Mouse (Mus musculus) gastrocnemius, postnatal 36 days (tissue): Measurements from ENCODE around the gene Emb. TPM values are rescaled to one million over a fixed set of nuclear protein-coding genes. Genes with fewer than 3 reads are reported as not detected.
"Not testable (repeated sequence)": the region's sequence is repeated elsewhere in the genome, so short reads cannot be mapped to it uniquely, and the experiment has no call there.

Experiments
- DNase-seq, 2 experiments: peaks; one replicate each; pipeline ENCODE4 v3.0.0; 2022
- intact Hi-C: fragments of 180-260 bp; cut with DNase I; formaldehyde crosslinking; loops from one replicate; pipeline ENCODE4 v1.15.1; 2025
- long read RNA-seq, 2 experiments: library from polyadenylated mRNA; stranded (forward); transcript quantifications; one replicate each; pipeline ENCODE4 v2.0.0; 2021
- total RNA-seq, 2 experiments: library from RNA; stranded (reverse); gene quantifications; 2 replicates each; pipeline ENCODE4 v1.2.3; 2021

Gene Emb
- 10 to 100 TPM in 1 of 2 experiments, 1 to 10 TPM in 1; 8.0 to 11.1 TPM for total RNA-seq
- long read RNA-seq, experiment 1, transcript Emb-202 (1 exons, 2,136 nt): major isoform, 27 of 27 reads
- long read RNA-seq, experiment 1, partial matches to known transcripts: 0 of 27 reads
- long read RNA-seq, experiment 1, other reads (novel, unspliced or antisense): 0 of 27 reads
- long read RNA-seq, experiment 2, transcript Emb-202 (1 exons, 2,136 nt): major isoform, 25 of 28 reads
- long read RNA-seq, experiment 2, partial matches to known transcripts: 0 of 28 reads
- long read RNA-seq, experiment 2, other reads (novel, unspliced or antisense): 0 of 28 reads

DNA sequence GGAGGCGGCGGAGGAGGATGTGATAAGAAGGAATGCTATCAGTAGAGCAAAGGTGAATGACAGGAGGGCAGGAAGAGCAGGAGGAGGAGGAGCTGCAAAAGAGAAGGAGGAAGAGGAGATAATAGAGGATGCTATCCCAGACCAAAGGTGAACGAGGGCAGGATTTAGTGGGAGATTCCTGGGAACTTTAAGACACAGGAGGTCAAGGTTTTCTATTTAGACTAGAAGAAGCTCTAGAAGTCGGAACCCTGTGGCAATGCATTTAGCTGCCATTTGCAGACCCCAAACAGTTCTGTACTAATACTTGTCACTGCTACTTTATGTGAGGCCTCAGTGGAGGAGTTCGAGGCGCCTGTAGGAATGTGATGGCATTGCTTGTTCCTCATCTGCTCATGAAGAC is at the start of gene Emb:
Gene Emb, plus strand, starts transcription at position 301 of the 400 bp plus-strand sequence.
- DNase-seq: no peak
- intact Hi-C loops: no loop called here

DNA sequence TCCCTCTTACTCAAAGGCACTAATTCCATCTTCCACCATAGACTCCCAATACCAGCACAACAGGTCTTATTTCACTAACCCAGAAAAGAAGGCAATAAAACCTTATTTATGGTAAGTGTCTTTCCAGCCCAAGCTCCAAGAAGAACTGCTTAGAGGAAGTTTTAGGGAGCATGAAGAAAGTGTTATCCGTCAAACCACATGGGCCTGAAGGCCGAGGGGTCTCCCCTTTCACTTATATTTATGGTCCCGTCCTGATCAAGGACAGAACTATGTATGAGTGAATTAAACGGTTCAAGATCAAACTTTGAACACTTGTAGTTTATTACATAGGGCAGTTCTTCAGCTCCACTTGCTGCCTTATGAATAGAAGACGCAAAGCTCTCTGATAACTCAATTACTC is 44.4 kb upstream of the Emb start:
- DNase-seq: no peak

DNA sequence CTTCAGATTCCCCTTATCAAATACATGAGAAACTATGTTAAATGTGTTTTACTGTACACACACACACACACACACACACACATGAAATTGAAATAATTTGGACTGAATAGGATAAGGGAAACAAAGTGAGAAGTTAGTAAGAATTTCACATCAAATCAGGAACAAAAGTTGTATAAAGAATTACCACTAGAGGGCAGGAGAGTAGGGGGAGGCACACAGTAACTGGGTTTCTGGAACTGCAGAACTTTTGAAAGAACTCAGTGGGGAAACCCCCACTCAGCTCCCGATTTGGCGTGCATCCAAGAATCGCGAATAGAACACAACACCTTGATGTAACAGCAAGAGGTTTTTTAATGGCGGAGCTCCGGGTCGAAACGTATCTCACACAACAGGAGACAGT is 43.3 kb upstream of the Emb start:
- intact Hi-C loops: no loop called here
- DNase-seq: no peak

More for the DNA sequence above, 44.4 kb upstream of the Emb start:
- intact Hi-C loops: no loop called here

DNA sequence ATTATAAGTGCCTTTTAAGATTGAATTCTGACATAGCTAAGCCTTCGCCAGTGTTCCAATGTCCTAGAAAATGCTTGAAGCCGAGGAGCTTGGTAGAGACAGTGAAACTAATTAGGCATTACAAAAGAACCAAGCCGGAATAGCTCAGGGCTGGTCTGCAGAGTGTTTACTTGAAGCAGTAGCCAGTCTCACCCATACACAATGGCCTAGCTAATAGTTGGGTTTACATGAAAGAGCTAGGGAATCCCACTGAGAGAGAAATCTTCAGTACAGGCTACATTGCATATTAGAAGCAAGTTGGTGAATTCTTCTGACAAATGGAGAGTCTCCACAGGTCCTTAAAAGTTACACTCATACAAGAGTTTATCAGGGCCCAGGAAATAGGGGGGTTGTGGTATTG is 27.4 kb upstream of the Emb start:
- intact Hi-C loops, DNase-seq: not testable (repeated sequence)

- intact Hi-C loops: no loop called here
- DNase-seq: no peak
These were observed 25.0 kb upstream of the Emb start for GRCm38 (mm10) chr13:117183288-117183687.

- intact Hi-C loops: no loop called here
- DNase-seq: no peak
These were observed 23.0 kb upstream of the Emb start for GRCm38 (mm10) chr13:117185329-117185728.

- intact Hi-C loops: no loop called here
- no peak for DNase-seq
These were observed 16.2 kb upstream of the Emb start for GRCm38 (mm10) chr13:117192161-117192560.

DNA sequence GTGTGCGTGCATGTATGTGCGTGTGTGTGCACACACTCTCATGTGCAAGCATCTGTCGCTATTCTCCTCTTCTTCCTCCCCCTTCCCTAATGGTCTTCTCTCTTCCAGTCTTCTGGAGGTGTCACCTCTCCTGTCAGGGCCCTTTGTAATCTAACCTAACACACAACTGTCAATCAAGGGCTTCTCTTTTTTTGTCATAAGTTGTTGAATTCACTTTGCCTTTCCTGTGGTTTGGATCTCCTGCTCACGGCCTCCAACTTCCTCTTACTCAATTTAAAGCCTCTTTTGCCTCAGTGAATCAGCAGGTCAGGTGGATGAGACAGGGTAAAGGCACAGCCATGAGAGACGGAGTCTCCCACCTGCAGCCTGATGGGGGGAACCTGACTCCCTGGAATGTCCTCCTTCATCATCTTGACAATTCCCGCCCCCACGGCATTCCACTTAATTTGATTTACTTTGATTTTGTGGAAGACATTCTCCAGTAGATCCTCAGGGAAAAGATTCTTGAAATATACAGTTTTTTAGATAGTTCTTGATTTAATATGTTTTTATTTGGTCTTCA is 14.8 kb upstream of the Emb start:
- no peak for DNase-seq
- intact Hi-C loops: no loop called here

GRCm38 (mm10) chr13:117195569-117196495 is 12.5 kb upstream of the Emb start:
- intact Hi-C loops: no loop called here
- DNase-seq: no peak

DNA sequence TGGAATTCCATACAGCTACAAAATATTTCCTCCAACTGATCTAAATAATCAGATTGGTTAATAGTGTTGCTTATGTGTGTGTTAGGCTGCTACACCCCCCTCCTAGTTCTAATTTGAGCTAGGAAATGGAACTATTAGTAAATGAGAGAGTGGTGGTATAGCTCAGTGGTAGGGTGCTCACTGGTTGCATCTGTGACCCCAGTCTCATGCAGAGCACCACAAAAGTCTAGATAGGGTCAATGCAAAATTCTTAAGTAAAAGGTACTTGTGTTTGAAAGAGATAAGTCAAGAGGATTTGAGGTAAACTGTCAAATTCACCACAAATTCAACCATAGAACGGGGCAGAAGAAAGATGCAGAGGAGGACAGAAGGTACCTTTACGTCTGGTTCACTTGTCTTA is 10.7 kb upstream of the Emb start:
- no peak for DNase-seq
- intact Hi-C loops: no loop called here

GRCm38 (mm10) chr13:117198402-117199083 is 9.8 kb upstream of the Emb start:
- peak; percentile 45 to 58 for DNase-seq
- intact Hi-C loops: no loop called here

DNA sequence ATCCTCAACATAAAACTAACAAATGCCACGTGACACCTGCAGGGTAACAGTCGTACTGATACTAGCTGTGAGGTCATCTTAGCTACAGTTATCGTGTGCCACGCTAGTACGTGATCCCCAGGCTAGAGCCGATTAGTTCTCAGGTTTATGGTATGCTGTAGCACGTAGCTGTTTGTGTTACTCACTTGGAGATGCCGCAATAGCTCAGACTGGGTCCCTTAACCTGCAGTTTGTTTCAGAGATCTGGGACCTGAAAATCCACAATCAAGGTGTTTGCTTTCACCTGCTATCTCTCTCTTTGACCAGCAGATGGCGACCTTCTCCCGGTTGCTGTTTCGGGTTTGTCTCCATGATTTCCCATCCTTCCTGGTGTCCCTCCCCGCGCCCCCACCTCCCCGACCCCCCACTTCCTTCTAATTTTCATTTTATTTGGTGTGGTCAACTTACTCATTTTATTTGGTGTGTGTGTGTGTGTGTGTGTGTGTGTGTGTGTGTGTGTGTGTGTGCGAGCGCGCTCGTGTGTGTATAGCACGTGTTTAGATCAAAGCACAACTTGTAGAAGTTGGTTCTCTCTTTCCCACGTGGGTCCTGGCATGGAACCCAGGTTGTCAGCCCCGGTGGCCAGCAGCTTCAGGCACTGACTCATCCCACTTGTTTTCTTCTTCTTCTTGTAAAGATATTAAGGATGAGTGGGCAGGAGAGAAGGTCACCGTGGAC is 5.4 kb upstream of the Emb start:
- DNase-seq: no peak

DNA sequence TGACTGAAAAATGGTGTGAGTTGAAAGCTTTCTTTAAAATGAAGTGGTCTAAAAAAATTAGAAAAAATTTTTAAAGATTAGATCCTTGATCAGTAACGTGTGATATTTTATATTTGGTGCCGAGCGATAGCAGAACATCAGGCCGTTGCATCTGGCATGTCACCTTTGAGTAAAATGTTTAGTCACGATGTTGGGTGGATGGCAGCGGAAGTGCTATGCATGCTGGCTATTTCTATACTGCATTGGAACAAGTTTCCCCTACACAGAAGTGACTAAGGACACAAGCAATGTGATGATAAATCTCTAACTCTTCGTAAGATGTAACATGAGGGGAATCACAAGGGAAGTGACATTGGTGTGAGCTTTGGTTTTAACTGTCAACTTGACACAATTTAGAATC is 3.7 kb upstream of the Emb start:
- intact Hi-C loops: loop anchor here (5.0 kb wide), 1 partner anchor 103 kb away; no protein-coding TSS in a partner anchor
- no peak for DNase-seq

More for the DNA sequence above, 5.4 kb upstream of the Emb start:
- intact Hi-C loops: loop anchor here (1.0 to 5.0 kb wide), 2 partner anchors 86 to 104 kb away; no protein-coding TSS in a partner anchor

- intact Hi-C loops: no loop called here
These were observed 2.3 kb upstream of the Emb start for GRCm38 (mm10) chr13:117206066-117206465.

GRCm38 (mm10) chr13:117211386-117211875 is 3.1 kb downstream of the Emb start:
- DNase-seq: no peak

More at GRCm38 (mm10) chr13:117206066-117206465, 2.3 kb upstream of the Emb start:
- no peak for DNase-seq

DNA sequence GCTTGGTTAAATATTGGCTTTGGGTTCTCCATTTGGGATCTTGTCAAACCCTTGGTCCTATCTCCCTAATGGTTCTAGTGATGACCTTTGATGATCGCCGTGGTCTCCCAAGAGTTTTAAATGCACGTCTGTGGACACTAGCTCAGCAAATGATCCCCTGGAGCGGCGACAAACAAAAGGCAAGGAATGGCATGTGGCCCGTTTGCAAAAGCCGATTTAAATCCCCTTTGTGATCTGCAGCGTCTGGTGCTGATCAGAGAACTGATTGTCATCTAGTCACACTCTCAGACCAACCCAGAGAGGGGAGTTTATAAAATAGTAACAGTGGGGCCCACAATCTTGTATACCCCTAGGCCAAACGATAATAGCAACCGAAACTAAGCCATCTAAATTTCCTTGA is 7.1 kb downstream of the Emb start:
- DNase-seq: no peak
- intact Hi-C loops: no loop called here

More at GRCm38 (mm10) chr13:117211386-117211875, 3.1 kb downstream of the Emb start:
- intact Hi-C loops: no loop called here

DNA sequence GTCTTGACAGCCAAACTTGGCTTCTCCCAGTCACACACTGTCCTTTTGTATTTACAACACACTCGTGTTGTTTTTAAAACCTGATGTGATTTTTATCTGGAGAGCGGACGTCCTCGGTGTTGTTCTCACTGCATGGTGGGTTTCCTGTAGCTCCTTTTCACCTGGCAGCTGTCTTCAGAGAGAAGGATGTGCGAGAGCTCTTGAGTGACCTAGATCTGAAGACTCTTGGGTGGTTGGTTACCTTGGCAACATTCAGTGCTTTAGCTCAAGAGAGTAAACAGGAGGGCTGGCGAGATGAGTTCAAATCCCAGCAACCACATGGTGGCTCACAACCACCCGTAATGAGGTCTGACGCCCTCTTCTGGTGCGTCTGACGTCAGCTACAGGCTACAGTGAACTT is 7.8 kb downstream of the Emb start:
- DNase-seq: no peak
- intact Hi-C loops: no loop called here

DNA sequence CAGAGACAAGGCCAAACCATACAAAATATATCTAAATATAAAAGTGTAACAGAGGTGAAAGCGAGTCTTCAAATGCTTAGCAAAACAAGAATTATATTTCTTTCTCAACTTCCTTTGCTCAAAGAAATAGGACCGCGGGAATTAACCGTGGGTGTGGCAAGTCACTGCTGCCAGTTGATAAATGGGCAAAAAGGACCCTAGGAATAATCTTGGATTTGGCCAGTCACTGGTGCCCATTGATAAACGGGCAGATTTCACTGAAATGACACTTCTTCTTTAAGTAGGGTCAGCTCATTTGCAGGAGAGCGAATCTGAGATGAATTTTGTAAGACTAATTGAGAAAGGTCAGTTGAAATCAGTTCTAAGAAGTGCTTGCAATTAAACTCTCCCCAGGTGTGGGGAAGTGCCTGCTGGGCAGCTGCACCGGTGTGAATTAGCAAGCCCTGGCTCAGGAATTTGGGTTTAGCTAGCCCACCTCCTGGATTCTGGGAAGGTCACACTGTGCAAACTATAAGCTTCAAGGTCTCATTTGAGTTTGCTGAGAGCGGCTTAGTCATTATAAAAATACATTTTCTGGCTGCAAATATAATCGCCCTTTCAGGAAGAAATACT is 8.5 kb downstream of the Emb start:
- intact Hi-C loops: no loop called here
- DNase-seq: no peak

DNA sequence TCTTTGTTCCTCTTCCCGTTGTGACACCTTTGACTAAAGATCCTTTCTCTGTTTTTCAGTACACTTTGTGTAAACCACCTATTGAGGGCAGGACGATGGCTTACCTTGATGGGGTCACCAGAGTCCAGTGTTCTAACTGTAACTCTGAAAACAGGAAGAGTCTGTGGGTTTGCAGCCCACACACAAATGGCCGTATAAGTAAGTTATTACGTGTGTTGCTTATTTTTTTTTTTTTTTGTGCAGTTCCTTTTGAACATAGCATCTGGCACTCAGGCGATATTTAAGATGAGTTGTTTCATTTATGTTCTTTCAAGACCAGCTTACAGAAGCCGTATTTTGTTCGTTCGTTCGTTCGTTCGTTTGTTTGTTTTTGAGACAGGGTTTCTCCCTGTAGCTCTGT is 9.3 kb downstream of the Emb start:
- intact Hi-C loops: no loop called here
- no peak for DNase-seq
